Mouse (Mus musculus) midbrain, postnatal 0 days (tissue): ENCODE measurements at regions not wholly inside any gene's neighbourhood (a gene's known extent, or its start where the extent isn't known, plus 50 kb on each side); places are given as distances from the start of the nearest gene placed in this dataset.

Source experiments
- ATAC-seq: fragments of 200-750 bp; cut with Nextera tagmentation; 2 replicates; pipeline ENCODE4 v1.8.0; 2017; ENCODE audit warnings: moderate number of reproducible peaks, mild to moderate bottlenecking, moderate TSS enrichment, moderate library complexity; ENCODE audit not compliant: low FRiP score
- DNase-seq: peaks from one replicate; pipeline ENCODE4 v3.0.0-alpha.2; 2015; ENCODE audit warnings: low spot score
- H3K27ac ChIP-seq: fragments of 300-500 bp; sonication (generic); 2 replicates; pipeline ENCODE4 v1.5.1; 2014; ENCODE audit warnings: low read depth, mild to moderate bottlenecking, low read length, mixed read lengths
- H3K27me3 ChIP-seq: fragments of 300-500 bp; sonication (generic); 2 replicates; pipeline ENCODE4 v1.6.1; 2014; ENCODE audit warnings: low read length, control low read depth, mixed read lengths; ENCODE audit not compliant: insufficient read depth
- H3K36me3 ChIP-seq: fragments of 300-500 bp; sonication (generic); 2 replicates; pipeline ENCODE4 v1.6.1; 2014; ENCODE audit warnings: low read length, control low read depth, mixed read lengths; ENCODE audit not compliant: insufficient read depth
- H3K4me1 ChIP-seq: fragments of 300-500 bp; sonication (generic); 2 replicates; pipeline ENCODE4 v1.6.1; 2014; ENCODE audit warnings: mild to moderate bottlenecking, control low read depth, antibody characterized with exemption, low read length, mixed read lengths; ENCODE audit not compliant: insufficient read depth
- H3K4me2 ChIP-seq: fragments of 300-500 bp; sonication (generic); 2 replicates; pipeline ENCODE4 v1.6.1; 2014; ENCODE audit warnings: low read depth, mild to moderate bottlenecking, low read length, mixed read lengths; ENCODE audit not compliant: poor library complexity, severe bottlenecking
- H3K4me3 ChIP-seq: fragments of 300-500 bp; sonication (generic); 2 replicates; pipeline ENCODE4 v1.5.1; 2014; ENCODE audit warnings: low read depth, mild to moderate bottlenecking, low read length, moderate library complexity
- H3K9ac ChIP-seq: fragments of 300-500 bp; sonication (generic); replicated peaks from 2 replicates; pipeline ENCODE4 v1.6.1; 2014; ENCODE audit warnings: mild to moderate bottlenecking, low read length, moderate library complexity, mixed read lengths; ENCODE audit not compliant: poor library complexity, severe bottlenecking
- H3K9me3 ChIP-seq: fragments of 300-500 bp; sonication (generic); 2 replicates; pipeline ENCODE4 v1.6.1; 2016; ENCODE audit warnings: low read length, control low read depth
- CTCF ChIP-seq: IDR thresholded peaks from 2 replicates; pipeline ENCODE4 v1.5.1; 2016; ENCODE audit warnings: antibody characterized with exemption, mild to moderate bottlenecking
- WGBS: fragments of 180-500 bp; shearing (Covaris S2); extraction: QIAGEN DNeasy Blood & Tissue Kit; methylation state at CpG from one replicate; pipeline ENCODE4 v1.1.7; 2014; 5-methylcytosine and 5-hydroxymethylcytosine counted together

DNA sequence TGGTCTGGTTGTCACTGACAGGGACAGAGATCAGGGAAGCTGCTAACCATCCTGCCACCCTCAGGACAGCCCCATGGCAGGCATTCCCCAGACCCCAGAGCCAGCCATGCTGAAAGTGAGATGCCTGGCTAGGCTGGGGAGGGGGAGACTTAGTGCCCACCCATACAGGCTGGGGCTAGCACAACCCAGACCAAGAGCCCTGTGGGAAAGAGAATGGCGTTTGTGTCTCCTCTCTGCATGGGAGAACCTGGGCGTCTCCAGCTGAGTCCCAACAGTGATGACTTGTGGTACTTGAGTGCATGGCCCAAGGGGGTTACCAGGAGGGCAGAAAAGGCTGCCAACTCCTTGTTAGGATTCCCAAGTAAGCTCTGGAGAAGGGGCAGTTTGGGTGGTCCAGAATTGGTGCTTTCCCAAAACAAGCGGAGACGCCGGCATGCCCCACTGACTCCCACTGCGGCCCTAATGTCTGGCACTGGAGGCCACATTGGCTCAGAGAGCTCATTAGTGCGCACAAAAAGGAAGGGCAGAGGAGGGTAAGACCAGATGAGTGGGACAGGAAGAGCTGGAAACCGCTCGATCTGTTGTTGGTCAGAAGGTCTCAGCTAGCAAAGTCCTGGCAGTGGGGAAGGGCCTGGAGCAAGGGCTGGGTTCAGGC is 332.2 kb upstream of the Npvf start:
- Histone ChIP-seq H3K9me3 (no peaks in the 10 kb centered on the region), H3K4me3 (no peak overlapping the region), H3K36me3 (no peaks in the 10 kb centered on the region), H3K27me3 (no peaks in the 10 kb centered on the region), H3K27ac (peak overlapping the region; percentile 26; the same call in 1 of the 2 replicates), H3K9ac (no peak overlapping the region), H3K4me2 (no peak overlapping the region), H3K4me1 (peaks cover 8% of the 10 kb centered on the region; the same call in 1 of the 2 replicates)
- no peak for TF ChIP-seq CTCF
- 72% methylated on average over 9 of the region's 9 CpGs for WGBS
- no peak for ATAC-seq
- DNase-seq, result peak; percentile 42

GRCm38 (mm10) chr6:50988561-50988960 is 334.3 kb upstream of the Npvf start:
- Histone ChIP-seq H3K27ac (no peak overlapping the region), H3K4me3 (no peak overlapping the region), H3K9me3 (no peaks in the 10 kb centered on the region), H3K36me3 (no peaks in the 10 kb centered on the region), H3K4me2 (no peak overlapping the region), H3K9ac (no peak overlapping the region), H3K27me3 (no peaks in the 10 kb centered on the region), H3K4me1 (peaks cover 5% of the 10 kb centered on the region; the same call in 1 of the 2 replicates)
- 88% methylated on average over 3 of the region's 3 CpGs for WGBS
- no peak for TF ChIP-seq CTCF
- ATAC-seq (no peak), DNase-seq (no peak)

DNA sequence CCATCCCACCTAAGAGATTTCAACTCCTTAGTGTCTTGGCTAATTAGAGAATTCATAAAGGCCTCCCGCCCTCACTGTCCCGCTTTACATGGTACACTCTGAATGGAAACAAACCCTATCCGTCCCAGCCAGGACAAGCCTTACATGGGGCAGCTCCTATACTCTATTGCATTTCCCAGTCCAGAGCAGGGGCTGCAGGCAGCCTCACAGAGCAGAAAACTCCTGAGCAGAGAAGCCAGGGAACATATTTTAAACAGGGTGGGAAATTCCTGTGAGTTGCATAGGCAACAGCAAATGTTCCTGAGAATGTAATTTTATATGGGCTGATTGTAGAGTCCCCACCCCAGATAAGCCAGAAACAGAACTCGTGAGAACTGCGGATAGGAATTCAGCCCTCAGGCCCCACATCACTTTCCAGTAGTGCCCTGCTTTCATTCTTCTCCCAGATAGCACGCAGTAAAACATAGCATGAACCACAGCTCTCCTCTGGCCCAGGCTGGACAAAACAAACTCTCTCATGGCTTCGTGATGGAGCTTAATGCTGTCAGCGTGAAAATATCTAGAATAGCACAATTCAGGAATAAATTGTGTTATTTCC is 337.4 kb upstream of the Npvf start:
- Histone ChIP-seq H3K4me1 (no peaks in the 10 kb centered on the region), H3K9me3 (no peaks in the 10 kb centered on the region), H3K4me2 (no peak overlapping the region), H3K9ac (no peak overlapping the region), H3K4me3 (no peak overlapping the region), H3K27ac (no peak overlapping the region), H3K36me3 (no peaks in the 10 kb centered on the region), H3K27me3 (no peaks in the 10 kb centered on the region)
- ATAC-seq (no peak), DNase-seq (no peak)
- WGBS, result 81% methylated on average over 8 of the region's 8 CpGs
- no peak for TF ChIP-seq CTCF

DNA sequence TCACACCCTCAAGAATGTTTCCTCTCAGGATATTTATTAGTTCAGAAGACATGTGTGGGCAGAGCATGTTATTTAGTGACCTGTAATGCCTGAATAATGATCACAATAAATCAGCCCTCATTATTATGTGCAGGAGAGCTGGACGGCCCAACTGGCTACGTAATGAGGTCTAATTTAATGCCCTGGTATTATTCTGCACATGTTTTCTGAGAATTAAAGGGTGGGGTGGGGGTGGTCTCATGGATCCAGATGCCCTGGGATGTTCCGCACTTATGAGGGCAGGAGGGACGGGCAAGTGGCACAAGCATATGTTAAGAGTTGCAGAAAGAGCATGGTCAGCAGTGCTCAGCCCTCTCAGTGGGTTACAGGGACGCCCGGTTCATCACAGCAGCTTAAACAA is 339.7 kb upstream of the Npvf start:
- TF ChIP-seq CTCF, result no peak
- H3K27ac ChIP-seq, result no peak overlapping the region
- H3K4me1 ChIP-seq, result no peaks in the 10 kb centered on the region
- H3K4me2 ChIP-seq, result no peak overlapping the region
- no peak for DNase-seq
- H3K36me3 ChIP-seq, result no peaks in the 10 kb centered on the region
- no peak for ATAC-seq
- H3K27me3 ChIP-seq, result no peaks in the 10 kb centered on the region
- no peak overlapping the region for H3K9ac ChIP-seq
- WGBS, result 69% methylated on average over 6 of the region's 6 CpGs
- H3K9me3 ChIP-seq, result no peaks in the 10 kb centered on the region
- H3K4me3 ChIP-seq, result no peak overlapping the region

DNA sequence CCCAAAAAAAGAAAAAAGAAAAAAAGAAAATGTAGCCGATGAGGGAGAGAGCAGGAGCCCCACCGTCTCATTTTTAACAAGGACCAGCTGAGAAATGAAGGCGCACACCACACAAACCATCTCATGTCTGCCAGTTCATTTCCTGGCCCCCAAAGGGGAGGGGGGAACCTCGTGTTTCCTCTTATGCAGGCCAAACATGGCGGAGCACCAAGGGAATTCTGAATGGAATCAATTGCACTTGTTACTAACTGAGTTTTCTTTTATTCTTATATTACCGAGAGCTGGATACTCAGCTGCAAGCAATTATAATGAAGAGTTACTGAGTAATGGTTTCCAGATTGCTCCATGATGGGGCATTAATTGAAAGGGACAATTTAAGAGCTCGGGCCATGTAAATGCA is 348.5 kb upstream of the Npvf start:
- Histone ChIP-seq H3K36me3 (no peaks in the 10 kb centered on the region), H3K9ac (no peak overlapping the region), H3K4me3 (no peak overlapping the region), H3K4me1 (peaks cover 7% of the 10 kb centered on the region), H3K27ac (no peak overlapping the region), H3K4me2 (no peak overlapping the region), H3K27me3 (no peaks in the 10 kb centered on the region), H3K9me3 (no peaks in the 10 kb centered on the region)
- DNase-seq, result no peak
- no peak for TF ChIP-seq CTCF
- WGBS, result 67% methylated on average over 7 of the region's 7 CpGs
- no peak for ATAC-seq

DNA sequence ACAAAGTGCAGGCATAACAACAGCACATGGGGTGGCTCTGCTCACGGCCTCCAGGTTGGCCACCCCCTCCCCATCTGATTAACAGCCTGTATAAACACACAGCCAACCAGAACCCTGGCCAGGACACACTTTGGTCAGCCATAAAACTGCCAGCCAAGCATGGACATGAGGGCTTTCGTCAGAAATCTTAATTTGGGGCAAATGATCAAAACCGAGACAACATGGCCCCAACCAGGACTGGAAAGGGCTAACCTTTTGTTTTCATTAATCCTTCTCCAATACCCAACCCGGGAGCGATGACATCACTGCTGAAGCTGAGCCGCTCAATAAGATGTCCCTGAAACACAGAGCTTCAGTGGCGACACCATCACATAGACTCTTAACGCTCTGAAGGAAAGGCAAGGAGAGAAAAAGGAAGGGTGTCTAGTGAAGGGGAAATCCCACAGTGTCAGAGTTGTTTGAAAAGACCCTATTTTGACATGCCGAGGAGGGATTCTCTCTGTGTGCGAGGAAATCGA is 351.9 kb upstream of the Npvf start:
- 14% methylated on average over 11 of the region's 11 CpGs for WGBS
- Histone ChIP-seq H3K36me3 (no peaks in the 10 kb centered on the region), H3K27ac (peak overlapping the region; percentile 57), H3K4me3 (no peak overlapping the region), H3K4me2 (no peak overlapping the region), H3K4me1 (peaks cover 7% of the 10 kb centered on the region), H3K27me3 (no peaks in the 10 kb centered on the region), H3K9ac (no peak overlapping the region; the same call in 1 of the 2 replicates), H3K9me3 (no peaks in the 10 kb centered on the region)
- DNase-seq, result peak; percentile 39
- no peak for TF ChIP-seq CTCF
- peak; percentile 54; the same call in 1 of the 2 replicates for ATAC-seq
